Mouse (Mus musculus): ENCODE results near the gene Col4a3. TPM values are rescaled to one million over a fixed set of nuclear protein-coding genes. Genes with fewer than 3 reads are reported as not detected.

Col4a3 gene
- polyA plus RNA-seq, 1 experiment = 0.08 TPM

- Histone ChIP-seq H3K4me3 (no peak overlapping the region), H3K27me3 (ENCODE audit: control insufficient read depth, insufficient read depth, insufficient read length) (no peaks in the 10 kb centered on the region), H3K4me2 (ENCODE audit: low read depth) (no peak overlapping the region), H3K79me2 (ENCODE audit: control insufficient read depth, insufficient read depth) (no peaks in the 10 kb centered on the region), H3ac (ENCODE audit: control insufficient read depth, insufficient read length) (no peak overlapping the region), H3K36me3 (ENCODE audit: control insufficient read depth, insufficient read depth) (no peaks in the 10 kb centered on the region)
- TF ChIP-seq USF1 (IDR thresholded peaks at IDR 0.05; ENCODE audit: low read depth) (no peak), E2F4 (IDR thresholded peaks at IDR 0.05; ENCODE audit: insufficient read depth) (no peak)
Measured at GRCm38 (mm10) chr1:82544419-82545185, 42.1 kb upstream of the Col4a3 start.

- H3K4me3 ChIP-seq = no peak overlapping the region
- TF ChIP-seq REST (IDR thresholded peaks at IDR 0.05; ENCODE audit: insufficient read depth, insufficient read length) = no peak
- TF ChIP-seq TCF3 (IDR thresholded peaks at IDR 0.05; ENCODE audit: insufficient read length, low read depth) = no peak
- TF ChIP-seq SRF (IDR thresholded peaks at IDR 0.05; ENCODE audit: control insufficient read depth, insufficient read length, low read depth) = no peak
- TF ChIP-seq CEBPB (IDR thresholded peaks at IDR 0.05; ENCODE audit: insufficient read depth, poor library complexity, severe bottlenecking) = no peak
- TF ChIP-seq E2F4 (IDR thresholded peaks at IDR 0.05; ENCODE audit: insufficient read depth) = no peak
- no peak for TF ChIP-seq MYOD1 (IDR thresholded peaks at IDR 0.05; ENCODE audit: control insufficient read depth in 1 of 3, insufficient read length in 2 of 3, low read depth in 2 of 3)
- TF ChIP-seq USF1 (IDR thresholded peaks at IDR 0.05; ENCODE audit: low read depth) = no peak
- TF ChIP-seq TCF12 (IDR thresholded peaks at IDR 0.05; ENCODE audit: insufficient read depth, poor library complexity, severe bottlenecking) = no peak
- TF ChIP-seq MYOG (IDR thresholded peaks at IDR 0.05; ENCODE audit: control insufficient read depth in 1 of 3, insufficient read depth in 1 of 3, insufficient read length in 2 of 3, low read depth in 2 of 3) = no peak
- no peak for TF ChIP-seq MAX (IDR thresholded peaks at IDR 0.05; ENCODE audit: low read depth)
- TF ChIP-seq POLR2A (IDR thresholded peaks at IDR 0.05; ENCODE audit: insufficient read length, low read depth) = no peak
- TF ChIP-seq POLR2AphosphoS2 (IDR thresholded peaks at IDR 0.05; ENCODE audit: insufficient read length, low read depth) = no peak
- no peaks in the 10 kb centered on the region for H3K36me3 ChIP-seq (ENCODE audit: control insufficient read depth, insufficient read depth)
- H3K79me2 ChIP-seq (ENCODE audit: control insufficient read depth, insufficient read depth) = no peaks in the 10 kb centered on the region
- H3K4me2 ChIP-seq (ENCODE audit: low read depth) = no peak overlapping the region
- no peaks in the 10 kb centered on the region for H3K27me3 ChIP-seq (ENCODE audit: control insufficient read depth, insufficient read depth, insufficient read length)
- no peak overlapping the region for H3ac ChIP-seq (ENCODE audit: control insufficient read depth, insufficient read length)
Measured at GRCm38 (mm10) chr1:82545199-82545960, 41.3 kb upstream of the Col4a3 start.

GRCm38 (mm10) chr1:82554443-82554850, 32.3 kb upstream of the Col4a3 start:
- no peak for TF ChIP-seq E2F4 (IDR thresholded peaks at IDR 0.05; ENCODE audit: insufficient read depth)
- TF ChIP-seq USF1 (IDR thresholded peaks at IDR 0.05; ENCODE audit: low read depth) = no peak
- no peak for TF ChIP-seq POLR2AphosphoS2 (IDR thresholded peaks at IDR 0.05; ENCODE audit: insufficient read length, low read depth)
- TF ChIP-seq MYOG (IDR thresholded peaks at IDR 0.05; ENCODE audit: control insufficient read depth in 1 of 3, insufficient read depth in 1 of 3, insufficient read length in 2 of 3, low read depth in 2 of 3) = no peak
- TF ChIP-seq MYOD1 (IDR thresholded peaks at IDR 0.05; ENCODE audit: control insufficient read depth in 1 of 3, insufficient read length in 2 of 3, low read depth in 2 of 3) = no peak
- TF ChIP-seq SRF (IDR thresholded peaks at IDR 0.05; ENCODE audit: control insufficient read depth, insufficient read length, low read depth) = no peak
- no peak for TF ChIP-seq CEBPB (IDR thresholded peaks at IDR 0.05; ENCODE audit: insufficient read depth, poor library complexity, severe bottlenecking)
- Histone ChIP-seq H3K4me3 (no peak overlapping the region), H3K79me2 (ENCODE audit: control insufficient read depth, insufficient read depth) (no peaks in the 10 kb centered on the region), H3ac (ENCODE audit: control insufficient read depth, insufficient read length) (no peak overlapping the region), H3K36me3 (ENCODE audit: control insufficient read depth, insufficient read depth) (no peaks in the 10 kb centered on the region), H3K4me2 (ENCODE audit: low read depth) (no peak overlapping the region), H3K27me3 (ENCODE audit: control insufficient read depth, insufficient read depth, insufficient read length) (peaks cover 11% of the 10 kb centered on the region)

DNA sequence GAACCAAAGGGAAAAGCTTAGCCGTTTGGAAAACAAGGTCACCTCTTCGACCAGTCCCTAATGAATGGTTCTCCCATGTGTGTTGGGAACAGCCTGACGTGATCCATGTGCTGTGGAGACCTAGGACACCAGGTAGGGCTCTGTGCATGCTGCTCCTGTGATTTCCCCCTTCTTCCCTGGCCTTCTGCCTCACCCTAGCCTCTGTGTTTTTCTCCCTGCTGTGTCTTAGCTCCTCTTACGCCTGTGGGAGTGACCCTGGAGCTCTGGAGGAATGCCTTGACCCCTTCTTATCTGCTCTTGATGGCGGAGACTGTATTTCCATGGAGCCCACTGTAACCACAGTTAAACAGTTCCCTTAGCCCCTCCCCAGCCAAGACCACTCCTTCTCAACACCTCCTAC, 31.8 kb upstream of the Col4a3 start:
- Histone ChIP-seq H3K79me2 (ENCODE audit: control insufficient read depth, insufficient read depth) (no peaks in the 10 kb centered on the region), H3K4me3 (no peak overlapping the region), H3ac (ENCODE audit: control insufficient read depth, insufficient read length) (no peak overlapping the region), H3K27me3 (ENCODE audit: control insufficient read depth, insufficient read depth, insufficient read length) (peaks cover 14% of the 10 kb centered on the region), H3K4me2 (ENCODE audit: low read depth) (no peak overlapping the region), H3K36me3 (ENCODE audit: control insufficient read depth, insufficient read depth) (no peaks in the 10 kb centered on the region)
- TF ChIP-seq E2F4 (IDR thresholded peaks at IDR 0.05; ENCODE audit: insufficient read depth) (no peak), MYOG (IDR thresholded peaks at IDR 0.05; ENCODE audit: control insufficient read depth in 1 of 3, insufficient read depth in 1 of 3, insufficient read length in 2 of 3, low read depth in 2 of 3) (no peak), MYOD1 (IDR thresholded peaks at IDR 0.05; ENCODE audit: control insufficient read depth in 1 of 3, insufficient read length in 2 of 3, low read depth in 2 of 3) (no peak), MAX (IDR thresholded peaks at IDR 0.05; ENCODE audit: low read depth) (no peak), USF1 (IDR thresholded peaks at IDR 0.05; ENCODE audit: low read depth) (no peak), POLR2A (IDR thresholded peaks at IDR 0.05; ENCODE audit: insufficient read length, low read depth) (no peak), TCF12 (IDR thresholded peaks at IDR 0.05; ENCODE audit: insufficient read depth, poor library complexity, severe bottlenecking) (no peak), CEBPB (IDR thresholded peaks at IDR 0.05; ENCODE audit: insufficient read depth, poor library complexity, severe bottlenecking) (no peak)

- no peak overlapping the region for H3K4me2 ChIP-seq (ENCODE audit: low read depth)
- H3ac ChIP-seq (ENCODE audit: control insufficient read depth, insufficient read length) = no peak overlapping the region
- peaks cover 10% of the 10 kb centered on the region for H3K27me3 ChIP-seq (ENCODE audit: control insufficient read depth, insufficient read depth, insufficient read length)
- TF ChIP-seq TCF12 (IDR thresholded peaks at IDR 0.05; ENCODE audit: insufficient read depth, poor library complexity, severe bottlenecking) (no peak), POLR2A (IDR thresholded peaks at IDR 0.05; ENCODE audit: insufficient read length, low read depth) (no peak), SRF (IDR thresholded peaks at IDR 0.05; ENCODE audit: control insufficient read depth, insufficient read length, low read depth) (no peak), POLR2AphosphoS2 (IDR thresholded peaks at IDR 0.05; ENCODE audit: insufficient read length, low read depth) (no peak), TCF3 (IDR thresholded peaks at IDR 0.05; ENCODE audit: insufficient read length, low read depth) (no peak), MYOD1 (IDR thresholded peaks at IDR 0.05; ENCODE audit: control insufficient read depth in 1 of 3, insufficient read length in 2 of 3, low read depth in 2 of 3) (no peak), CEBPB (IDR thresholded peaks at IDR 0.05; ENCODE audit: insufficient read depth, poor library complexity, severe bottlenecking) (no peak)
- no peaks in the 10 kb centered on the region for H3K79me2 ChIP-seq (ENCODE audit: control insufficient read depth, insufficient read depth)
- H3K4me3 ChIP-seq = no peak overlapping the region
- H3K36me3 ChIP-seq (ENCODE audit: control insufficient read depth, insufficient read depth) = no peaks in the 10 kb centered on the region
Measured at GRCm38 (mm10) chr1:82560223-82560622, 26.5 kb upstream of the Col4a3 start.

Data from myocyte (in vitro differentiated cells).